Mouse (Mus musculus): ENCODE results near the gene Map2k4.

The Map2k4 gene

DNA sequence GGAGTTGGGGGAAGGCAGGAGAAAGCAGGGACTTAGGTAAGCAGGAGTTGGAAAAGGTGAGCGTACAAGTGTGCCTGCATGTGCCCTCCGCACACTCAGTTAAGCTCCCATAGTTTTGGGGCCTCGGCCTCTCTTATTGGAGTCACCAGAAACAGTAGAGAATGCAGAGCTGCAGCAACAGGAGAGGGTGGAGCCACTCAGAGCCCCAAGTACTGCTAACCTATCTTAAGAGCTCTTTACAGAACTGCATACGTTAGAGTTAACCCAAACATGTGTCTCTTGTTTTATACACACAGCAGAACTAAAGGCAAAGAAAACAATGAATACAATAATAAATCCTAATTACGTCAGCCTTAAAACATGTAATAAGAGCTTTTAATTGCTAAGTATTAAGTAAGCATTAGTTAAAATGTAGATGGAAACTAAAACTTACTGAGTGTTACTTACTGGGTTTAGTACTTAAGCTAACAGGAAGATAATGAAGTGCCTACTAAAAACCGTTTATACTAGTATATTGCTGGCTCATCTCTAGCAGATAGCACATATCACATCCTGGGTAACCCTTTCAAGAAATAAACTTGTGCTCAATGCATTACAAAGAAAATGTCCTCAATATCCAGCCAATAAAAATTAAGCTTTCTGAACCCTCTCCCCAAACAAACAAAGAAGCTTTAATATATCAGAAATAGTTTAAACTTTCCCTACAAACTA, 14.0 kb downstream of the Map2k4 start:
- no peak for DNase-seq (ENCODE audit: low spot score in 2 of 2)

DNA sequence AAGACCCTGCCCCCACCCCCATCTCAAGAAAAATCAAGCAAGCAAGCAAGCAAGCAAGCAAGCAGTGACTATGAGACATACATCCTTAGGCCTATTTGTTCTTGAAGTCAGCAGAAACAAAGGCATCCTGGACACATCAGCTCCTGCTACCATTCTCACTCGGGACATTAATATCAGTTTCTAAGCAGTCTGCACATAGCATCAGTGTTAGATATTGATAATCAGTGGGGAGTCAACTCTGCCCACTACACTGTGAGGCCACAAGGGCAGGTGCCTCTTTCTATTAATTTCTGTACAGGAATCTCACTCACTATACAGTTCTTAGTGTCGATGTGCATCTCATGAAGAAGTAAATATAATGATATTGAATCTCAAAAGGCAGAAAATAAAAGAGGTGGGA, 14.6 kb downstream of the Map2k4 start:
- DNase-seq (ENCODE audit: low spot score in 2 of 2): no peak

- no peak for DNase-seq (ENCODE audit: low spot score in 2 of 2)
Measured at GRCm38 (mm10) chr11:65771546-65771945, 16.6 kb downstream of the Map2k4 start.

GRCm38 (mm10) chr11:65769990-65770389, 18.1 kb downstream of the Map2k4 start:
- no peak for DNase-seq (ENCODE audit: low spot score in 2 of 2)

GRCm38 (mm10) chr11:65768445-65768844, 19.7 kb downstream of the Map2k4 start:
- no peak for DNase-seq (ENCODE audit: low spot score in 2 of 2)

- no peak for DNase-seq (ENCODE audit: low spot score in 2 of 2)
Measured at GRCm38 (mm10) chr11:65760912-65761311, 27.2 kb downstream of the Map2k4 start.

- DNase-seq (ENCODE audit: low spot score in 2 of 2): no peak
Measured at GRCm38 (mm10) chr11:65759350-65759749, 28.7 kb downstream of the Map2k4 start.

DNA sequence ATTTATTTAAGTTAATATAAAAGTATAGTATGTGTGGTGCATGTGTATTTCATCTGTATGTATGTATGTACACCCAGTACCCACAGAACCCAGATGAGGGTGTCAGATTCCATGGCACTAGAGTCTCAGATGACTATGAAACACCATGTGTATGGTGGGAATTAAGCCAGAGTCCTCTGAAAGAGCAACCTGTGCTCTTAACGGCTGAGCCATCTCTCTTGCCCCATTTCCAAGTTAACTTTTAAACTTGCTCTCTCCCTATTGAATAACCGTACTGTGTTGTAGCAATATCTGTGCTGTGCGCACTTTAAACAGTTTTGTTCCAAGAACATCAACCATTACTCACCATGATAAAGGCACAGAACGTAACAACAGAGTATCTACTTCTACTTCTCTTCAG, 33.9 kb downstream of the Map2k4 start:
- DNase-seq (ENCODE audit: low spot score in 2 of 2): no peak

DNA sequence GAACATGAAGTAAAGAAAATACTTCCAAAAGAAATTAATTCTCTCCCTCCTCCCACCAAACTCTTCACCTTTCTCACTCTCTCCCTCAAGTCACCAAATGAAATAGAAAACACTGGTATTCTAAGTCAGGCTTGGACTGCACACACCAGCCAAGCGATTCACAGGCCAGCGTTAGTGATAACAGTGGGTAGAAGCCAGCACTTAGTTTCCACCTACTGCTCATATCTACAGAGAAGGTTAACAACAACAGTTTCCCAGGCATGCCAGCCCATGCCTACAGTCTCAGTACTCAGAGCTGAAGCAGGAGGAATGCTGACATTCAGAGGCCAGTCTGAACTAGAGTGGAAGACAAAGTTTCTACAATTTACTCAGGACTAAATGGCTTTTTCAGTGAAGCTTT, 34.5 kb downstream of the Map2k4 start:
- no peak for DNase-seq (ENCODE audit: low spot score in 2 of 2)

GRCm38 (mm10) chr11:65750546-65750945, 37.6 kb downstream of the Map2k4 start:
- no peak for DNase-seq (ENCODE audit: low spot score in 2 of 2)

- no peak for DNase-seq (ENCODE audit: low spot score in 2 of 2)
Measured at GRCm38 (mm10) chr11:65747433-65747832, 40.7 kb downstream of the Map2k4 start.

DNA sequence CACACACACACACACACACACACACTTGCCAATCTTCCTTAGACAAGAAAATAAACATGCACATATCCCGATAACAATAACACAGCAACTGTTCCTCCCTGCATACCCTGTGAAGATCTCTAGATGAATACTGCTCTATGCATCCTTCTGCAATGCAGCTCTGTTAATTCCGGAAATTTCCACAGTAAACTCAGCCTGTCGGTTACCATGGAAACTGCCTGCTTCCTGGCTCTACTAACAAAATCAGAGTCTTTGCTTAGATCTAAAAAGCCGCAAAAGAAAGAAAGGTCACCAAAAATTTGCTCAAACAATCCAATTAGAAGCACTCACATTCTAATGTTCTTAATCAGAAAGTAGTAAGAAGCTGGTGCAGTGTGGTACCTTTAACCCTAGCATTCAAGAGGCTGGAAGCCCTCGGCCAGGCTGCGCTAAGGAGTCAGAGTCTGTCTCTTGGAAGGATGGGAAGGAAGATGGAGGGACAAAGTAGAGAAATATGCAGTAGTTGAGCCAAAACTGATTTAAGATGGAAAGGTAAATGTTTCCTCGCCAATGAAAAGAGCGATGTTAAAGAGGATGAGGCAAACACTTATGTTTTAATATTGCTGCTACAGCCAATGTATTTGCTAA, 42.3 kb downstream of the Map2k4 start:
- DNase-seq (ENCODE audit: low spot score in 2 of 2): peak; percentile 60 to 74

- DNase-seq (ENCODE audit: low spot score in 2 of 2): no peak
Measured at GRCm38 (mm10) chr11:65743866-65744265, 44.2 kb downstream of the Map2k4 start.

DNA sequence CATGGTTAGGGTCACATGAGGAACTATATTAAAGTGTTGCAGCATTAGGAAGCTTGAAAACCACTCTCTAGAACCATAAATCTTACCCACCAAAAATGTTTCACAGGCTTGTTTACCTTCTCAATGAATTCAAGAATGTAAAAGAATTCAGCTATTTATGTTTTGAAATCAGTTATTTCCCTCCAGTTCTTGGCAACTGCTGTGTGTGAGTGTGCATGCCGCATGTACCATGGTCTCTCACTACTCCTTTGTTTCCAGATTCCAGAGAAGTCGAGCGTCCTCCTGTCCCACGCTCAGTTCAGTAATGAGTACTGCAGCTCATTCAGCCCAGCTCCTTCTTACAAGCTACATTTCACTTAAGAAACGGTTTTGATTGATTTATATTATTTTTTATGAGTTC, 47.3 kb downstream of the Map2k4 start:
- DNase-seq (ENCODE audit: low spot score in 2 of 2): no peak

- DNase-seq (ENCODE audit: low spot score in 2 of 2): no peak
Measured at GRCm38 (mm10) chr11:65740390-65740789, 47.7 kb downstream of the Map2k4 start.

DNA sequence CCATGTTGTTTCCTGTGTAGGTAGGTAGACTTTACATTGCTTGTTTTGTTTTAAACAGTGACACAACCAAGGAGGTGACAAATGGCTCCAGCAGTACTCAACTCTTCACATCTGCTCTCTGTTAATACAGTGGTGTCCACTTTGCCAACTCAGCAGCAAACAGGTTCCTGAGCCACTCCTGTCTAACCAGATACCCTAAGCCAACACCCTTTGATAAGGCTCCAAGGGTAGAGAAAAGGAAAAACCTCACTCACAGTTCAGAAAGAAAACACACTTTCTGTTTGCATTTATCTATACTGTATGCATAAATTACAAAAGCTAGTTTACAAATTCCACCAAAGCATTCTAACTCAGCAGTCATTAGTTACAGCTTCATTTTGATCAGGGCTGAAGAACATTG, 48.2 kb downstream of the Map2k4 start:
- DNase-seq (ENCODE audit: low spot score in 2 of 2): no peak

- DNase-seq (ENCODE audit: low spot score in 2 of 2): no peak
Measured at GRCm38 (mm10) chr11:65734656-65735055, 53.4 kb downstream of the Map2k4 start.

DNA sequence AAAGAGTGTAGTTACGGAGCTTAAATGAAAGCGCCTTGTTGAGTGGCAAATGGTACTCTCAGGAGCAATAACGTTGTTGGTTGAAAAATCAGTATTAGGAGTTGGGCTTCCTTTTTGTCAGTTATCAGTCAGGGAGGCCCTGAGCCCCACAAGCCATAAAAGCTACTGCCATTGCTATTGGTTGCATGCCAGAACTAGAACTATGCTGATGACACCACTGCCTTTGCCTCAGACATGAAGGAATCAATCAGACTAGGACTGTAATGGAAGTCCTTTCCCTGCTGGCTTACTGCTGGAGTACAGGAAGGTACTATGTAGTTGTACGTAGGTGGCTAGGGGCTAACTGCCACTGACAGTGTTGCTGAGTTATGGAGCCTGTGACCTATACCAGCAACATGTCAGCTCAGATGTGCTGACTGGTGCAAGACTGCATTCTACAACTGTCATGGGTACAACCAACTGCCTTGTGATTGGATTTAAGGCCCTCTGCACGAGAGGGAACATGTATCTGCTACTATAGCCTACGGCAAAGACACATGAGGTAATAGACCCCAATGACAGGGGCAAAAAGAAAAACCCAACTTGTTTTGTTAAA, 58.4 kb downstream of the Map2k4 start:
- no peak for DNase-seq (ENCODE audit: low spot score in 2 of 2)

GRCm38 (mm10) chr11:65728906-65729305, 59.2 kb downstream of the Map2k4 start:
- no peak for DNase-seq (ENCODE audit: low spot score in 2 of 2)

- DNase-seq (ENCODE audit: low spot score in 2 of 2): no peak
Measured at GRCm38 (mm10) chr11:65723715-65724114, 64.4 kb downstream of the Map2k4 start.

GRCm38 (mm10) chr11:65721615-65722014, 66.5 kb downstream of the Map2k4 start:
- no peak for DNase-seq (ENCODE audit: low spot score in 2 of 2)

DNA sequence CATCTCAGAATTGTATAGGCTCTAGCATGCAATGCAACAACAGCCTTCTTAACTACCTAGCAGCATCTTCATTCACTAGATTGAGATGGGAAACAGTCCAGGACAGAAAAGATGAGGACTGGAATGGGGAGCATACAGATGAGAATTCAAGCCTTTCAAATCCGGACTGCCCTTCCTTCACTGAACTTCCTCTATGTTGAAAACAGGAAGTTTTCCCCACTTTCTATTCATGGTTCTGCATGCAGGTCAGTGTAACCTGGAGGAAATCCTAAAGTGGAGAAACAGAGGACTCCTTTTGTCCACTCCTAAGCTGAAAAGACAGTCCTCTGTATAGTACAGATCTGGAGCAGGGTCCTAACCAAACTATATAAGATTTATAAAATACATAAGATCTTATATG, 68.1 kb downstream of the Map2k4 start:
- no peak for DNase-seq (ENCODE audit: low spot score in 2 of 2)

GRCm38 (mm10) chr11:65713830-65714229, 74.3 kb downstream of the Map2k4 start:
- no peak for DNase-seq (ENCODE audit: low spot score in 2 of 2)

Measured in left cerebral cortex, adult 9 months (tissue).